Mouse (Mus musculus) embryonic fibroblast, embryonic 13.5 days (primary cell): ENCODE measurements around the gene Akap2.

Experiments used
- CTCF ChIP-seq: IDR thresholded peaks from 2 replicates; pipeline ENCODE4 v1.5.1; 2011; ENCODE audit warnings: mild to moderate bottlenecking, control low read depth, low read length, moderate library complexity, borderline replicate concordance; ENCODE audit not compliant: insufficient read depth
- POLR2A ChIP-seq: IDR thresholded peaks from 2 replicates; pipeline ENCODE4 v1.6.1; 2011; ENCODE audit warnings: low read depth, mild to moderate bottlenecking, control low read depth, low read length, moderate library complexity

GRCm38 (mm10) chr4:57772851-57773510 is 55.5 kb downstream of the Akap2 start:
- TF ChIP-seq POLR2A (no peak), CTCF (no peak)
